Comparison of ENCODE assay signal across 18 mouse cellular contexts in genomic region chr10:8577642-8578356, GRCm38 (mm10). TPM values are rescaled to one million over a fixed set of nuclear protein-coding genes. Genes with fewer than 3 reads are reported as not detected.
A peak's percentile ranks its signal among the peaks of the same experiment; 100 is the strongest.
DNase-seq lines count a peak whose midpoint lies in the region; ATAC-seq and TF ChIP-seq lines count a peak whose summit lies in the region.
"Had no signal": no experiment of that assay in that cellular context is flagged by ENCODE, and none has a peak within 500 bp of the region (broad histone marks: within the 10 kb centered on the region; RNA-seq: fewer than 3 reads in every experiment).

No protein-coding gene starts in this region.

- no peaks in the 10 kb centered on the region for H3K9me3 ChIP-seq in midbrain, postnatal 0 days (ENCODE audit: low read length)
- no peaks in the 10 kb centered on the region for H3K9me3 ChIP-seq in midbrain, embryonic 11.5 days (ENCODE audit: control insufficient read depth, low read length)
- H3K9me3 ChIP-seq: embryonic facial prominence, embryonic 13.5 days; neural tube, embryonic 12.5 days had no signal

- no peak overlapping the region for H3K4me3 ChIP-seq in midbrain, postnatal 0 days (ENCODE audit: low read depth, low read length)
- H3K4me3 ChIP-seq in midbrain, embryonic 11.5 days (ENCODE audit: low read depth, low read length): no peak overlapping the region
- no peak overlapping the region for H3K4me3 ChIP-seq in cortical plate, adult 2 months (ENCODE audit: insufficient read depth, low read length)
- H3K4me3 ChIP-seq: embryonic facial prominence, embryonic 13.5 days; hindbrain, embryonic 10.5 days; neural tube, embryonic 12.5 days had no signal

- TF ChIP-seq CTCF in midbrain, postnatal 0 days (IDR thresholded peaks at IDR 0.05): no peak
- no peak for TF ChIP-seq CTCF in cortical plate, adult 2 months (IDR thresholded peaks at IDR 0.05; ENCODE audit: extremely low read depth, insufficient read depth, low read length)

- no peak overlapping the region for H3K9ac ChIP-seq in midbrain, postnatal 0 days (replicated peaks; ENCODE audit: low read length, poor library complexity, severe bottlenecking)
- no peak overlapping the region for H3K9ac ChIP-seq in midbrain, embryonic 11.5 days (ENCODE audit: low read length)
- H3K9ac ChIP-seq: embryonic facial prominence, embryonic 13.5 days; neural tube, embryonic 12.5 days had no signal

- no peak for TF ChIP-seq POLR2A in cortical plate, adult 2 months (IDR thresholded peaks at IDR 0.05; ENCODE audit: extremely low read depth, insufficient read depth, low read length)

- H3K27ac ChIP-seq in midbrain, postnatal 0 days (ENCODE audit: low read depth, low read length): no peak overlapping the region
- H3K27ac ChIP-seq in midbrain, embryonic 11.5 days (ENCODE audit: low read depth, low read length): no peak overlapping the region
- 0 out of 2 replicates have a peak overlapping the region, but pooled peaks have one; percentile 23 for H3K27ac ChIP-seq in cortical plate, adult 2 months (ENCODE audit: insufficient read depth, low read length)
- H3K27ac ChIP-seq: embryonic facial prominence, embryonic 13.5 days; hindbrain, embryonic 10.5 days; neural tube, embryonic 12.5 days had no signal

- WGBS in midbrain, postnatal 0 days: 83% methylated on average over 6 of the region's 6 CpGs
- WGBS in midbrain, embryonic 11.5 days: 91% methylated on average over 6 of the region's 6 CpGs

- no peaks in the 10 kb centered on the region for H3K36me3 ChIP-seq in midbrain, postnatal 0 days (ENCODE audit: insufficient read depth, low read length)
- H3K36me3 ChIP-seq in midbrain, embryonic 11.5 days (ENCODE audit: control insufficient read depth, insufficient read depth, low read length): no peaks in the 10 kb centered on the region
- H3K36me3 ChIP-seq: embryonic facial prominence, embryonic 13.5 days; hindbrain, embryonic 10.5 days; neural tube, embryonic 12.5 days had no signal

- no peak for ATAC-seq in cerebellum, adult (ENCODE audit: insufficient number of reproducible peaks, low FRiP score, low TSS enrichment)
- ATAC-seq in midbrain, postnatal 0 days (ENCODE audit: low FRiP score): no peak
- ATAC-seq in midbrain, embryonic 11.5 days (ENCODE audit: low FRiP score): no peak

- DNase-seq in cerebellum, postnatal 25 days: peak; percentile 11
- DNase-seq in midbrain, postnatal 0 days (ENCODE audit: low spot score): peak; percentile 33
- no peak for DNase-seq in midbrain, embryonic 11.5 days (ENCODE audit: low spot score, missing footprints)
- DNase-seq in layer of hippocampus, adult 9-11 months: peak; percentile 38
- no peak for DNase-seq in ovary, adult 18-20 months (ENCODE audit: low spot score)
- DNase-seq: adrenal gland, adult 8-10 months; B cell, adult 2 months; gastrocnemius, postnatal 10 days; kidney, postnatal 4 days; liver; lung, adult 18-20 months; spleen, adult 18-20 months; thymus, adult 2 months had no signal

- H3K27me3 ChIP-seq in midbrain, postnatal 0 days (ENCODE audit: insufficient read depth, low read length): no peaks in the 10 kb centered on the region
- H3K27me3 ChIP-seq in midbrain, embryonic 11.5 days (ENCODE audit: control insufficient read depth, insufficient read depth, low read length): no peaks in the 10 kb centered on the region
- H3K27me3 ChIP-seq: embryonic facial prominence, embryonic 13.5 days; neural tube, embryonic 12.5 days had no signal

- H3K4me1 ChIP-seq in midbrain, postnatal 0 days (ENCODE audit: insufficient read depth, low read length): no peaks in the 10 kb centered on the region
- H3K4me1 ChIP-seq in midbrain, embryonic 11.5 days (ENCODE audit: control insufficient read depth, insufficient read depth, low read length): no peaks in the 10 kb centered on the region
- no peaks in the 10 kb centered on the region for H3K4me1 ChIP-seq in cortical plate, adult 2 months (ENCODE audit: control insufficient read depth, insufficient read depth, low read length)
- H3K4me1 ChIP-seq: hindbrain, embryonic 10.5 days; neural tube, embryonic 12.5 days had no signal

- no peak overlapping the region for H3K4me2 ChIP-seq in midbrain, postnatal 0 days (ENCODE audit: low read depth, low read length, poor library complexity, severe bottlenecking)
- no peak overlapping the region for H3K4me2 ChIP-seq in midbrain, embryonic 11.5 days
- H3K4me2 ChIP-seq: embryonic facial prominence, embryonic 13.5 days; neural tube, embryonic 12.5 days had no signal

RNA-seq across cellular contexts. Expression of gene Ust, which starts 59.2 kb away (rescaled TPM):
- total RNA-seq in midbrain, postnatal 0 days (2014; rRNA removed): 8.0 and 8.1 TPM in 2 replicates
- polyA plus RNA-seq in midbrain, postnatal 0 days (2015; fragmentation: Nextera tagmentation; extraction: Ambion mirVana): 4.2 and 5.0 TPM in 2 replicates
- 2.9 and 3.1 TPM in 2 replicates for polyA plus RNA-seq in midbrain, embryonic 11.5 days (2014; fragmentation: Nextera tagmentation; extraction: Ambion mirVana)
- polyA plus RNA-seq in cortical plate, adult 2 months (2012; rRNA removed): 10.2 and 11.3 TPM in 2 replicates

Comparison
In these comparisons a context has a peak if more than half of its experiments do, and no peak if none do; other contexts are left out.
1. DNase-seq: peak in cerebellum, postnatal 25 days (2 of 2), midbrain, postnatal 0 days (single experiment) and layer of hippocampus, adult 9-11 months (single experiment); none in midbrain, embryonic 11.5 days (single experiment) and ovary, adult 18-20 months (single experiment).